Mouse (Mus musculus) thymus, postnatal 14 days (tissue): ENCODE measurements at regions not wholly inside any gene's neighbourhood (a gene's known extent, or its start where the extent isn't known, plus 50 kb on each side); places are given as distances from the start of the nearest gene placed in this dataset.

ENCODE experiments used
- DNase-seq: peaks from one replicate; pipeline ENCODE4 v3.0.0; 2021

DNA sequence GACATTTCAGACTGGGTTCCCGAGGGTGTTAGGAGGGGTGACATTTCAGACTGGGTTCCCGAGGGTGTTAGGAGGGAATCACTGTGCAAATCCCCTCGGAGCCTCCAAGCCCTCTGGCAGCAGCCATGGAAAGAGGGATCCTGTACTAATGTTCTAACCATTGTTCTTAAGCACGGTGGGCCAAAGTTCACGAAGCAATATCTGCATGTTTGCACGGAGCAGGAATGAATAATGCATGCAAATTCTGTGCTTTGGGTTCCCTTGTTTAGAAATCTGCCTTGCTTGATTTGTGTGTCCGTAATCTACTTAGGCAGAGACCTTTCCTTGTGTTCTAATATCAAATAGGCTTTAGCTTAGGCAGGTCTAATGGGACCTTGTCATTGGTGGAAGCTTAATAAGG lies 55.9 kb upstream of the Zfp280d start:
- no peak for DNase-seq

DNA sequence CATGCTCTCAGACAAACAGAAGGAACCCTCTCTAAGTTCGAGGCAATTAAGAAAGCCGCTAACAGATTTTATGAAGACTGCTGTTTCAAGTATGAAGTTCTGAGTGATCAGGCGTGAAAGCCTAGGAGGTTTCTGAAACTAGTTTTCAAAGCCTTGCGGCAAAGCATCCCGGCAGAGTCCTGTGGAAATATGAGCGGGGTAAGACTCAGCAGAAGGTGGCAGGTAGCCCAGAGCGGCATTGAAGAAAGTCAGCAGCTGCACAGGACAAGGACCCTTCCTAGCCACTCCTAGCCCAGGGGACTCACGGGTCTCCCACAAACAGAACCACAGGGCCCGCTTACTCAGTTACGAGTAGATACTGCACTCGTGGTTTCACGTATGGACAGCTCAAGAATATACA lies 54.8 kb upstream of the Zfp280d start:
- DNase-seq, result no peak

GRCm38 (mm10) chr9:72221333-72221732 lies 53.3 kb upstream of the Zfp280d start:
- DNase-seq, result peak; percentile 30
